Mouse (Mus musculus): ENCODE results near the gene Slc2a13. TPM values are rescaled to one million over a fixed set of nuclear protein-coding genes. Genes with fewer than 3 reads are reported as not detected.

Slc2a13 gene
- polyA plus RNA-seq, 1 experiment from 2014 or later, result 8.9 TPM

GRCm38 (mm10) chr15:91327023-91327422 lies 246.0 kb downstream of the Slc2a13 start:
- H3K4me1 ChIP-seq (replicated peaks; ENCODE audit: control insufficient read depth, insufficient read depth, low read length), result no peaks in the 10 kb centered on the region
- WGBS, result 80% methylated on average over 4 of the region's 4 CpGs
- H3K27me3 ChIP-seq (ENCODE audit: control insufficient read depth, insufficient read depth, low read length), result no peaks in the 10 kb centered on the region
- no peaks in the 10 kb centered on the region for H3K36me3 ChIP-seq (replicated peaks; ENCODE audit: control insufficient read depth, insufficient read depth)
- H3K9me3 ChIP-seq (ENCODE audit: control insufficient read depth, low read length), result no peaks in the 10 kb centered on the region
- no peak overlapping the region for H3K9ac ChIP-seq
- DNase-seq (ENCODE audit: low spot score) (no peak), ATAC-seq (ENCODE audit: low FRiP score) (no peak)
- no peak overlapping the region for H3K4me2 ChIP-seq (replicated peaks)
- H3K27ac ChIP-seq, result no peak overlapping the region
- H3K4me3 ChIP-seq (replicated peaks; ENCODE audit: low read length), result no peak overlapping the region

GRCm38 (mm10) chr15:91319376-91319775 lies 253.7 kb downstream of the Slc2a13 start:
- DNase-seq (ENCODE audit: low spot score), result no peak
- 74% methylated on average over 3 of the region's 3 CpGs for WGBS
- Histone ChIP-seq H3K4me1 (replicated peaks; ENCODE audit: control insufficient read depth, insufficient read depth, low read length) (no peaks in the 10 kb centered on the region), H3K9me3 (ENCODE audit: control insufficient read depth, low read length) (no peaks in the 10 kb centered on the region), H3K27ac (no peak overlapping the region), H3K4me3 (replicated peaks; ENCODE audit: low read length) (no peak overlapping the region), H3K9ac (no peak overlapping the region), H3K4me2 (replicated peaks) (no peak overlapping the region), H3K36me3 (replicated peaks; ENCODE audit: control insufficient read depth, insufficient read depth) (no peaks in the 10 kb centered on the region), H3K27me3 (ENCODE audit: control insufficient read depth, insufficient read depth, low read length) (no peaks in the 10 kb centered on the region)
- ATAC-seq (ENCODE audit: low FRiP score), result no peak

- no peak overlapping the region for H3K4me2 ChIP-seq (replicated peaks)
- WGBS, result 64% methylated on average over 4 of the region's 4 CpGs
- no peak overlapping the region for H3K27ac ChIP-seq
- no peaks in the 10 kb centered on the region for H3K27me3 ChIP-seq (ENCODE audit: control insufficient read depth, insufficient read depth, low read length)
- no peak for ATAC-seq (ENCODE audit: low FRiP score)
- H3K4me3 ChIP-seq (replicated peaks; ENCODE audit: low read length), result no peak overlapping the region
- H3K9ac ChIP-seq, result no peak overlapping the region
- no peak for DNase-seq (ENCODE audit: low spot score)
- H3K9me3 ChIP-seq (ENCODE audit: control insufficient read depth, low read length), result no peaks in the 10 kb centered on the region
- no peaks in the 10 kb centered on the region for H3K4me1 ChIP-seq (replicated peaks; ENCODE audit: control insufficient read depth, insufficient read depth, low read length)
- H3K36me3 ChIP-seq (replicated peaks; ENCODE audit: control insufficient read depth, insufficient read depth), result no peaks in the 10 kb centered on the region
Observed at GRCm38 (mm10) chr15:91316964-91317363, 256.1 kb downstream of the Slc2a13 start.

- ATAC-seq (ENCODE audit: low FRiP score) (no peak), DNase-seq (ENCODE audit: low spot score) (no peak)
- Histone ChIP-seq H3K27me3 (ENCODE audit: control insufficient read depth, insufficient read depth, low read length) (no peaks in the 10 kb centered on the region), H3K27ac (no peak overlapping the region), H3K9ac (no peak overlapping the region), H3K4me1 (replicated peaks; ENCODE audit: control insufficient read depth, insufficient read depth, low read length) (no peaks in the 10 kb centered on the region), H3K36me3 (replicated peaks; ENCODE audit: control insufficient read depth, insufficient read depth) (no peaks in the 10 kb centered on the region), H3K9me3 (ENCODE audit: control insufficient read depth, low read length) (no peaks in the 10 kb centered on the region), H3K4me2 (replicated peaks) (no peak overlapping the region), H3K4me3 (replicated peaks; ENCODE audit: low read length) (no peak overlapping the region)
- 63% methylated on average over 19 of the region's 19 CpGs for WGBS
Observed at GRCm38 (mm10) chr15:91314402-91315318, 258.4 kb downstream of the Slc2a13 start.

- 49% methylated on average over 7 of the region's 7 CpGs for WGBS
Observed at GRCm38 (mm10) chr15:91304296-91304852, 268.7 kb downstream of the Slc2a13 start.

GRCm38 (mm10) chr15:91301366-91301765 lies 271.7 kb downstream of the Slc2a13 start:
- 10% methylated on average over 3 of the region's 3 CpGs for WGBS
- Histone ChIP-seq H3K4me1 (replicated peaks; ENCODE audit: control insufficient read depth, insufficient read depth, low read length) (no peaks in the 10 kb centered on the region), H3K9ac (no peak overlapping the region), H3K27ac (no peak overlapping the region), H3K36me3 (replicated peaks; ENCODE audit: control insufficient read depth, insufficient read depth) (no peaks in the 10 kb centered on the region), H3K4me3 (replicated peaks; ENCODE audit: low read length) (no peak overlapping the region), H3K27me3 (ENCODE audit: control insufficient read depth, insufficient read depth, low read length) (no peaks in the 10 kb centered on the region), H3K4me2 (replicated peaks) (no peak overlapping the region), H3K9me3 (ENCODE audit: control insufficient read depth, low read length) (no peaks in the 10 kb centered on the region)
- peak; percentile 96 for DNase-seq (ENCODE audit: low spot score)
- no peak for ATAC-seq (ENCODE audit: low FRiP score)

More at GRCm38 (mm10) chr15:91304296-91304852, 268.7 kb downstream of the Slc2a13 start:
- no peaks in the 10 kb centered on the region for H3K4me1 ChIP-seq (replicated peaks; ENCODE audit: control insufficient read depth, insufficient read depth, low read length)
- no peaks in the 10 kb centered on the region for H3K9me3 ChIP-seq (ENCODE audit: control insufficient read depth, low read length)
- no peak overlapping the region for H3K27ac ChIP-seq
- H3K4me2 ChIP-seq (replicated peaks), result no peak overlapping the region
- H3K4me3 ChIP-seq (replicated peaks; ENCODE audit: low read length), result no peak overlapping the region
- ATAC-seq (ENCODE audit: low FRiP score) (no peak), DNase-seq (ENCODE audit: low spot score) (peak; percentile 76)
- H3K27me3 ChIP-seq (ENCODE audit: control insufficient read depth, insufficient read depth, low read length), result no peaks in the 10 kb centered on the region
- no peaks in the 10 kb centered on the region for H3K36me3 ChIP-seq (replicated peaks; ENCODE audit: control insufficient read depth, insufficient read depth)
- H3K9ac ChIP-seq, result no peak overlapping the region

GRCm38 (mm10) chr15:91299319-91299835 lies 273.7 kb downstream of the Slc2a13 start:
- no peak for DNase-seq (ENCODE audit: low spot score)
- H3K4me3 ChIP-seq (replicated peaks; ENCODE audit: low read length), result no peak overlapping the region
- ATAC-seq (ENCODE audit: low FRiP score), result no peak
- no peak overlapping the region for H3K27ac ChIP-seq
- H3K9me3 ChIP-seq (ENCODE audit: control insufficient read depth, low read length), result no peaks in the 10 kb centered on the region
- no peak overlapping the region for H3K4me2 ChIP-seq (replicated peaks)
- no peaks in the 10 kb centered on the region for H3K4me1 ChIP-seq (replicated peaks; ENCODE audit: control insufficient read depth, insufficient read depth, low read length)
- no peaks in the 10 kb centered on the region for H3K27me3 ChIP-seq (ENCODE audit: control insufficient read depth, insufficient read depth, low read length)
- WGBS, result 84% methylated on average over 11 of the region's 11 CpGs
- no peak overlapping the region for H3K9ac ChIP-seq
- no peaks in the 10 kb centered on the region for H3K36me3 ChIP-seq (replicated peaks; ENCODE audit: control insufficient read depth, insufficient read depth)

GRCm38 (mm10) chr15:91283418-91283817 lies 289.6 kb downstream of the Slc2a13 start:
- H3K9me3 ChIP-seq (ENCODE audit: control insufficient read depth, low read length), result no peaks in the 10 kb centered on the region
- no peak overlapping the region for H3K27ac ChIP-seq
- H3K4me3 ChIP-seq (replicated peaks; ENCODE audit: low read length), result no peak overlapping the region
- no peaks in the 10 kb centered on the region for H3K36me3 ChIP-seq (replicated peaks; ENCODE audit: control insufficient read depth, insufficient read depth)
- DNase-seq (ENCODE audit: low spot score), result no peak
- no peak overlapping the region for H3K4me2 ChIP-seq (replicated peaks)
- no peak overlapping the region for H3K9ac ChIP-seq
- no peak for ATAC-seq (ENCODE audit: low FRiP score)
- 94% methylated on average over 3 of the region's 3 CpGs for WGBS
- H3K27me3 ChIP-seq (ENCODE audit: control insufficient read depth, insufficient read depth, low read length), result no peaks in the 10 kb centered on the region
- H3K4me1 ChIP-seq (replicated peaks; ENCODE audit: control insufficient read depth, insufficient read depth, low read length), result no peaks in the 10 kb centered on the region

GRCm38 (mm10) chr15:91282822-91283221 lies 290.2 kb downstream of the Slc2a13 start:
- Histone ChIP-seq H3K4me3 (replicated peaks; ENCODE audit: low read length) (no peak overlapping the region), H3K27me3 (ENCODE audit: control insufficient read depth, insufficient read depth, low read length) (no peaks in the 10 kb centered on the region), H3K9me3 (ENCODE audit: control insufficient read depth, low read length) (no peaks in the 10 kb centered on the region), H3K9ac (no peak overlapping the region), H3K4me2 (replicated peaks) (no peak overlapping the region), H3K4me1 (replicated peaks; ENCODE audit: control insufficient read depth, insufficient read depth, low read length) (no peaks in the 10 kb centered on the region), H3K36me3 (replicated peaks; ENCODE audit: control insufficient read depth, insufficient read depth) (no peaks in the 10 kb centered on the region), H3K27ac (no peak overlapping the region)
- 91% methylated on average over 7 of the region's 7 CpGs for WGBS
- ATAC-seq (ENCODE audit: low FRiP score) (no peak), DNase-seq (ENCODE audit: low spot score) (no peak)
